Mouse (Mus musculus) testis, adult 2 months (tissue): ENCODE results near the gene Mrps18b.

Experiments used
- CTCF ChIP-seq: fragments of 200-500 bp; IDR thresholded peaks from 2 replicates; pipeline ENCODE4 v1.5.1; 2012; ENCODE audit warnings: low read depth, mild to moderate bottlenecking, inconsistent platforms, low read length, moderate library complexity; ENCODE audit not compliant: control insufficient read depth, insufficient read depth, insufficient replicate concordance
- POLR2A ChIP-seq: fragments of 200-500 bp; IDR thresholded peaks from 2 replicates; pipeline ENCODE4 v1.6.1; 2012; ENCODE audit warnings: low read depth, mild to moderate bottlenecking, inconsistent platforms, low read length, moderate library complexity; ENCODE audit not compliant: control insufficient read depth

DNA sequence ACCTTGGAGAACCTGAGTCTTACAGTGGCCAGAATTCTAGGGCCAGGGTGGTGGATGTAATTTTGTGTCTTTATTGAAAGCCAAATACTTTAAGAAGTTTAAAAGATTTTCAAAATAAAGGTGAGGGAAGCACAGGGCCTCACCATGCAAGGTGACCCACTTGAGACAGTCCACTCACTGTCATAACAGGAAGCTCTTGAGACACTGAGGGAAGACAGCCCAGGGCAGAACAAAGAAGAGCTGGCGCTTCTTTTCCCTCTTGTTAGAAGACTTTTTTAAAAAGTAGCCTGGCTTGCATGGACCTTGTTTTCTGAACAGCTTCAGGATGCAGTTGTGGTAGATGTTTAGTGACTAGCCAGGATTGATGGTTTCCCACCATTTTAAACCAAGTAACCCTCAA, 4.2 kb upstream of the Mrps18b start:
- TF ChIP-seq POLR2A: no peak
- no peak for TF ChIP-seq CTCF
